Mouse (Mus musculus): ENCODE measurements around the gene Olfr986.

GRCm38 (mm10) chr9:40235220-40235619 is 54.5 kb downstream of the Olfr986 start:
- TF ChIP-seq CTCF (IDR thresholded peaks at IDR 0.05; ENCODE audit: low read depth, low read length), result no peak
- TF ChIP-seq POLR2A (IDR thresholded peaks at IDR 0.05; ENCODE audit: borderline replicate concordance, low read depth, low read length), result no peak
